Mouse (Mus musculus): Measurements from ENCODE around the gene Zmiz1. TPM values are rescaled to one million over a fixed set of nuclear protein-coding genes. Genes with fewer than 3 reads are reported as not detected.

Gene Zmiz1
- total and polyA plus RNA-seq, 3 experiments, result 3.7 to 45.8 (median 11.1) TPM

DNA sequence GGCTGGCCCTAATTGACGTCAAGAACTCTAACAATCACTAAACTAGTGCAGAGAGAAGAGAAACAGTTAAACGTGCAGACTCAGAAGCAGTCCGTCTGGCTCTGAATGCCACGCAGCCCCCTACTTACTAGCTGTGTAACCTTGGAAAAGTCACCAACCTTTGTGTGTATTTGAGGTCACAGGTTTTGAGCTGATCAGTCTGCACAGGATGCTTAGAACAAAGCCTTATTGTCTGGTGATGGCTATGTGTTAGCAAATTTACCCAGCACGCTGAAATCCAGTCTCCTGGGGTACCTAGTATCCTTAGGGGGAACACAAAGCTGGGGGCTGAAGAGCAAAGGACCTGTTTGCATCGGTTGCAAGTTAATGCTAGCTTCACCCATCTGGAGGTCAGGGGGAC is 133.5 kb downstream of the Zmiz1 start:
- no peak overlapping the region for H3K4me3 ChIP-seq (replicated peaks in 1 of 3; ENCODE audit: low read depth in 2 of 3, low read length in 2 of 3, poor library complexity in 1 of 3)
- H3K9ac ChIP-seq (ENCODE audit: insufficient read depth, low read depth), result no peak overlapping the region
- H3K27ac ChIP-seq (ENCODE audit: insufficient read depth, low read depth), result no peak overlapping the region
- dilution Hi-C loops (cut with MboI; ENCODE audit: extremely low pct_ligation_motif_present, extremely low pct_unique_long_range_greater_than_20kb, low sequenced_read_pairs), result no loop called here
- TF ChIP-seq NELFE (IDR thresholded peaks at IDR 0.05; ENCODE audit: low read depth, low read length) (no peak), SMC3 (IDR thresholded peaks at IDR 0.05; ENCODE audit: low read depth, low read length) (no peak), MEF2A (IDR thresholded peaks at IDR 0.05; ENCODE audit: borderline replicate concordance, low read depth, low read length) (no peak), MAZ (IDR thresholded peaks at IDR 0.05; ENCODE audit: low read depth, low read length) (no peak), ZNF384 (IDR thresholded peaks at IDR 0.05; ENCODE audit: low read depth, low read length) (no peak), JUND (conservative IDR thresholded peaks at IDR 0.05; ENCODE audit: low read depth, low read length) (no peak), POLR2A (IDR thresholded peaks at IDR 0.05; ENCODE audit: low read depth, low read length) (no peak), BHLHE40 (IDR thresholded peaks at IDR 0.05; ENCODE audit: low read depth, low read length) (no peak), CHD2 (IDR thresholded peaks at IDR 0.05; ENCODE audit: low read length) (no peak), ZMIZ1 (IDR thresholded peaks at IDR 0.05; ENCODE audit: low read depth, low read length) (no peak), SIN3A (IDR thresholded peaks at IDR 0.05; ENCODE audit: low read length) (no peak), CHD1 (IDR thresholded peaks at IDR 0.05; ENCODE audit: low read depth, low read length) (no peak), E2F4 (IDR thresholded peaks at IDR 0.05; ENCODE audit: insufficient replicate concordance, low read depth, low read length) (no peak), MAFK (IDR thresholded peaks at IDR 0.05; ENCODE audit: insufficient replicate concordance, low read length) (no peak), NRF1 (IDR thresholded peaks at IDR 0.05; ENCODE audit: low read depth, low read length) (no peak), ETS1 (conservative IDR thresholded peaks at IDR 0.05; ENCODE audit: low read depth, low read length) (no peak), EP300 (IDR thresholded peaks at IDR 0.05; ENCODE audit: low read length) (no peak)
- no peak overlapping the region for H3K4me2 ChIP-seq (ENCODE audit: insufficient read depth, low read depth, poor library complexity, severe bottlenecking)
- no peaks in the 10 kb centered on the region for H3K9me3 ChIP-seq (replicated peaks; ENCODE audit: low read length)
- peaks cover 18 to 49% of the 10 kb centered on the region in 2 experiments for H3K36me3 ChIP-seq (replicated peaks in 1 of 2; ENCODE audit: control insufficient read depth in 1 of 2, insufficient read depth in 1 of 2, low read length in 1 of 2)
- no peaks in the 10 kb centered on the region for H3K27me3 ChIP-seq (replicated peaks)
- no peaks in the 10 kb centered on the region for H3K79me2 ChIP-seq (replicated peaks; ENCODE audit: control insufficient read depth, extremely low read depth, insufficient read depth, poor library complexity, severe bottlenecking)
- no peak for DNase-seq (ENCODE audit: extremely low read depth)
- peaks cover 38 to 92% of the 10 kb centered on the region in 2 experiments for H3K4me1 ChIP-seq (ENCODE audit: control insufficient read depth in 1 of 2, insufficient read depth in 2 of 2)
- in situ Hi-C loops (cut with MboI; ENCODE audit: low pct_ligation_motif_present, low pct_unique_long_range_greater_than_20kb, low sequenced_read_pairs), result no loop called here

GRCm38 (mm10) chr14:25593876-25594275 is 134.9 kb downstream of the Zmiz1 start:
- H3K4me2 ChIP-seq (ENCODE audit: insufficient read depth, low read depth, poor library complexity, severe bottlenecking), result no peak overlapping the region
- no peaks in the 10 kb centered on the region for H3K27me3 ChIP-seq (replicated peaks)
- no peaks in the 10 kb centered on the region for H3K79me2 ChIP-seq (replicated peaks; ENCODE audit: control insufficient read depth, extremely low read depth, insufficient read depth, poor library complexity, severe bottlenecking)
- in situ Hi-C loops (cut with MboI; ENCODE audit: low pct_ligation_motif_present, low pct_unique_long_range_greater_than_20kb, low sequenced_read_pairs) (no loop called here), dilution Hi-C loops (cut with MboI; ENCODE audit: extremely low pct_ligation_motif_present, extremely low pct_unique_long_range_greater_than_20kb, low sequenced_read_pairs) (no loop called here)
- peaks cover 34 to 92% of the 10 kb centered on the region in 2 experiments for H3K4me1 ChIP-seq (ENCODE audit: control insufficient read depth in 1 of 2, insufficient read depth in 2 of 2)
- peak; percentile 88 for DNase-seq (ENCODE audit: extremely low read depth)
- H3K9ac ChIP-seq (ENCODE audit: insufficient read depth, low read depth), result no peak overlapping the region
- no peaks in the 10 kb centered on the region for H3K9me3 ChIP-seq (replicated peaks; ENCODE audit: low read length)
- no peak overlapping the region for H3K4me3 ChIP-seq (replicated peaks in 1 of 3; ENCODE audit: low read depth in 2 of 3, low read length in 2 of 3, poor library complexity in 1 of 3)
- peaks cover 32 to 62% of the 10 kb centered on the region in 2 experiments for H3K36me3 ChIP-seq (replicated peaks in 1 of 2; ENCODE audit: control insufficient read depth in 1 of 2, insufficient read depth in 1 of 2, low read length in 1 of 2)
- H3K27ac ChIP-seq (ENCODE audit: insufficient read depth, low read depth), result no peak overlapping the region
- no peak for TF ChIP-seq MAX (IDR thresholded peaks at IDR 0.05; ENCODE audit: low read length)
- peak; percentile 81; the same call in 1 of the 2 replicates for TF ChIP-seq TCF12 (IDR thresholded peaks at IDR 0.05; ENCODE audit: low read depth, low read length)
- TF ChIP-seq USF1 (IDR thresholded peaks at IDR 0.05; ENCODE audit: low read depth, low read length), result no peak
- TF ChIP-seq RAD21 (IDR thresholded peaks at IDR 0.05; ENCODE audit: low read depth, low read length), result no peak
- no peak for TF ChIP-seq ZC3H11A (IDR thresholded peaks at IDR 0.05; ENCODE audit: low read depth, low read length)
- TF ChIP-seq ETS1 (conservative IDR thresholded peaks at IDR 0.05; ENCODE audit: low read depth, low read length), result 0 out of 2 replicates have a peak, but pooled peaks have one; percentile 28
- 0 out of 2 replicates have a peak, but pooled peaks have one; percentile 31 for TF ChIP-seq MXI1 (IDR thresholded peaks at IDR 0.05; ENCODE audit: low read depth, low read length)
- peak; percentile 11; the same call in 1 of the 2 replicates for TF ChIP-seq EP300 (IDR thresholded peaks at IDR 0.05; ENCODE audit: low read length)
- no peak for TF ChIP-seq ZKSCAN1 (IDR thresholded peaks at IDR 0.05; ENCODE audit: borderline replicate concordance, low read depth, low read length)

All from CH12.LX (cell line).